Mouse (Mus musculus) megakaryocyte progenitor cell, adult 5-6 weeks (primary cell): ENCODE measurements around the gene Tiprl. TPM values are rescaled to one million over a fixed set of nuclear protein-coding genes. Genes with fewer than 3 reads are reported as not detected.

Experiments
- ATAC-seq: replicated peaks from 2 replicates; pipeline ENCODE4 v1.8.0; 2016; ENCODE audit warnings: mild to moderate bottlenecking, moderate TSS enrichment, inconsistent platforms; ENCODE audit not compliant: poor library complexity
- total RNA-seq, 2 experiments: library from RNA; stranded (forward) in 1 of 2; stranded (reverse) in 1 of 2; fragments of 157-497, 149-512 nt in 1 of 2; fragments of 200-1000 nt in 1 of 2; gene quantifications; 2 replicates each; pipeline versions ENCODE4 v1.2.3 to v1.2.4; 2015 to 2017

Tiprl gene
- total RNA-seq, 2 experiments from 2014 or later = 43.0 to 56.5 TPM

GRCm38 (mm10) chr1:165183400-165183799, 53.4 kb downstream of the Tiprl start:
- ATAC-seq = no peak

- no peak for ATAC-seq
Observed at GRCm38 (mm10) chr1:165179321-165179720, 57.5 kb downstream of the Tiprl start.

GRCm38 (mm10) chr1:165178075-165178474, 58.7 kb downstream of the Tiprl start:
- ATAC-seq = no peak

GRCm38 (mm10) chr1:165174059-165174616, 62.7 kb downstream of the Tiprl start:
- ATAC-seq = peak; percentile 58; the same call in 1 of the 2 replicates

GRCm38 (mm10) chr1:165171277-165171676, 65.5 kb downstream of the Tiprl start:
- no peak for ATAC-seq

- ATAC-seq = peak; percentile 63; the same call in 1 of the 2 replicates
Observed at GRCm38 (mm10) chr1:165170157-165170556, 66.6 kb downstream of the Tiprl start.

GRCm38 (mm10) chr1:165169462-165169861, 67.3 kb downstream of the Tiprl start:
- no peak for ATAC-seq

GRCm38 (mm10) chr1:165164920-165165319, 71.9 kb downstream of the Tiprl start:
- no peak for ATAC-seq

Other genes starting within 250 kb of the Tiprl start
- gene Tbx19, start 76.2 kb downstream of the Tiprl start, total RNA-seq (2015) = not detected in 2 replicates
- 0.12 TPM in 1 of 2 replicates, not detected in the other for gene Tbx19, start 76.2 kb downstream of the Tiprl start, total RNA-seq (2017)
- gene Sft2d2, start 42.6 kb downstream of the Tiprl start, total RNA-seq (2015) = 22.2 and 26.2 TPM in 2 replicates
- gene Sft2d2, start 42.6 kb downstream of the Tiprl start, total RNA-seq (2017) = 24.7 and 25.7 TPM in 2 replicates
- gene Gpr161, start 58.8 kb upstream of the Tiprl start, total RNA-seq (2015) = 0.34 and 0.44 TPM in 2 replicates
- 0.29 and 0.51 TPM in 2 replicates for gene Gpr161, start 58.8 kb upstream of the Tiprl start, total RNA-seq (2017)
- gene Dcaf6, start 223.5 kb upstream of the Tiprl start, total RNA-seq (2015) = 8.5 and 12.9 TPM in 2 replicates
- 8.9 and 11.1 TPM in 2 replicates for gene Dcaf6, start 223.5 kb upstream of the Tiprl start, total RNA-seq (2017)
- gene Mpc2, start 223.6 kb upstream of the Tiprl start, total RNA-seq (2015) = 120 and 125 TPM in 2 replicates
- gene Mpc2, start 223.6 kb upstream of the Tiprl start, total RNA-seq (2017) = 78.8 and 95.0 TPM in 2 replicates
- not detected in 2 replicates for gene Adcy10, start 248.2 kb upstream of the Tiprl start, total RNA-seq (2015)
- 0.08 TPM in 1 of 2 replicates, not detected in the other for gene Adcy10, start 248.2 kb upstream of the Tiprl start, total RNA-seq (2017)